Mouse (Mus musculus) telencephalon, adult 2 months (tissue): ENCODE measurements around the gene Pip4p1.

Experiments
- DNase-seq: peaks from one replicate; pipeline ENCODE4 v3.0.0-alpha.2; 2011; ENCODE audit warnings: low read depth, low spot score

The Pip4p1 gene

GRCm38 (mm10) chr14:50892541-50893459, 37.9 kb downstream of the Pip4p1 start:
- no peak for DNase-seq

- DNase-seq = no peak
Observed at GRCm38 (mm10) chr14:50892091-50892490, 38.6 kb downstream of the Pip4p1 start.

GRCm38 (mm10) chr14:50891621-50892020, 39.0 kb downstream of the Pip4p1 start:
- DNase-seq = no peak

GRCm38 (mm10) chr14:50876236-50876950, 54.3 kb downstream of the Pip4p1 start:
- DNase-seq = no peak
